Mouse (Mus musculus) megakaryocyte progenitor cell, adult 5-6 weeks (primary cell): ENCODE measurements around the gene Plin4. TPM values are rescaled to one million over a fixed set of nuclear protein-coding genes. Genes with fewer than 3 reads are reported as not detected.
"Not testable (repeated sequence)": the region's sequence is repeated elsewhere in the genome, so short reads cannot be mapped to it uniquely, and the experiment has no call there.

Experiments used
- ATAC-seq: replicated peaks from 2 replicates; pipeline ENCODE4 v1.8.0; 2016; ENCODE audit warnings: mild to moderate bottlenecking, moderate TSS enrichment, inconsistent platforms; ENCODE audit not compliant: poor library complexity
- total RNA-seq, 2 experiments: library from RNA; stranded (forward) in 1 of 2; stranded (reverse) in 1 of 2; fragments of 157-497, 149-512 nt in 1 of 2; fragments of 200-1000 nt in 1 of 2; gene quantifications; 2 replicates each; pipeline versions ENCODE4 v1.2.3 to v1.2.4; 2015 to 2017

Plin4 gene
- total RNA-seq, 2 experiments from 2014 or later, result not detected

GRCm38 (mm10) chr17:56103465-56104285, 5.9 kb downstream of the Plin4 start:
- no peak for ATAC-seq

GRCm38 (mm10) chr17:56102927-56103326, 6.7 kb downstream of the Plin4 start:
- no peak for ATAC-seq

- ATAC-seq, result no peak
These were observed 7.4 kb downstream of the Plin4 start for GRCm38 (mm10) chr17:56102158-56102557.

- no peak for ATAC-seq
These were observed 8.8 kb downstream of the Plin4 start for GRCm38 (mm10) chr17:56100811-56101210.

GRCm38 (mm10) chr17:56098711-56099572, 10.7 kb downstream of the Plin4 start:
- ATAC-seq, result no peak; the same call in 1 of the 2 replicates

- ATAC-seq, result no peak
These were observed 11.4 kb downstream of the Plin4 start for GRCm38 (mm10) chr17:56098180-56098579.

- no peak for ATAC-seq
These were observed 12.7 kb downstream of the Plin4 start for GRCm38 (mm10) chr17:56096883-56097282.

GRCm38 (mm10) chr17:56092794-56093193, 16.8 kb downstream of the Plin4 start:
- ATAC-seq, result no peak

- no peak for ATAC-seq
These were observed 17.3 kb downstream of the Plin4 start for GRCm38 (mm10) chr17:56092312-56092711.

GRCm38 (mm10) chr17:56080781-56081585, 28.6 kb downstream of the Plin4 start:
- ATAC-seq, result no peak

- ATAC-seq, result no peak
These were observed 29.7 kb downstream of the Plin4 start for GRCm38 (mm10) chr17:56079921-56080320.

GRCm38 (mm10) chr17:56078880-56079795, 30.5 kb downstream of the Plin4 start, which contains the start of gene Hdgfl2:
Gene Hdgfl2, plus strand, starts transcription at chr17:56079634.
- peak; percentile 67 for ATAC-seq

GRCm38 (mm10) chr17:56078361-56078760, 31.2 kb downstream of the Plin4 start:
- not testable (repeated sequence) for ATAC-seq

GRCm38 (mm10) chr17:56077523-56077922, 32.1 kb downstream of the Plin4 start:
- no peak for ATAC-seq

GRCm38 (mm10) chr17:56074827-56075208, 34.8 kb downstream of the Plin4 start, which contains the start of gene Ubxn6:
Gene Ubxn6, minus strand, starts transcription at chr17:56075028.
- peak; percentile 45 for ATAC-seq

- peak; percentile 46 for ATAC-seq
These were observed 35.3 kb downstream of the Plin4 start for GRCm38 (mm10) chr17:56074097-56074826.

- ATAC-seq, result no peak
These were observed 37.4 kb downstream of the Plin4 start for GRCm38 (mm10) chr17:56072243-56072642.

GRCm38 (mm10) chr17:56071126-56071525, 38.5 kb downstream of the Plin4 start:
- ATAC-seq, result no peak

- no peak for ATAC-seq
These were observed 40.5 kb downstream of the Plin4 start for GRCm38 (mm10) chr17:56069066-56069465.
